Mouse (Mus musculus) mammary gland, adult 2 months (tissue): ENCODE data around the gene 4933415A04Rik. TPM values are rescaled to one million over a fixed set of nuclear protein-coding genes. Genes with fewer than 3 reads are reported as not detected.

Experiments
- polyA plus RNA-seq: library from polyadenylated mRNA; depleted of rRNA; stranded (reverse); fragments of >200 nt; gene quantifications from 2 replicates; pipeline ENCODE4 v1.2.3, GENCODE M21; 2012; ENCODE audit warnings: low replicate concordance; rRNA removed

The 4933415A04Rik gene
- 0.07 TPM in 1 of 2 replicates, not detected in the other for polyA plus RNA-seq

DNA sequence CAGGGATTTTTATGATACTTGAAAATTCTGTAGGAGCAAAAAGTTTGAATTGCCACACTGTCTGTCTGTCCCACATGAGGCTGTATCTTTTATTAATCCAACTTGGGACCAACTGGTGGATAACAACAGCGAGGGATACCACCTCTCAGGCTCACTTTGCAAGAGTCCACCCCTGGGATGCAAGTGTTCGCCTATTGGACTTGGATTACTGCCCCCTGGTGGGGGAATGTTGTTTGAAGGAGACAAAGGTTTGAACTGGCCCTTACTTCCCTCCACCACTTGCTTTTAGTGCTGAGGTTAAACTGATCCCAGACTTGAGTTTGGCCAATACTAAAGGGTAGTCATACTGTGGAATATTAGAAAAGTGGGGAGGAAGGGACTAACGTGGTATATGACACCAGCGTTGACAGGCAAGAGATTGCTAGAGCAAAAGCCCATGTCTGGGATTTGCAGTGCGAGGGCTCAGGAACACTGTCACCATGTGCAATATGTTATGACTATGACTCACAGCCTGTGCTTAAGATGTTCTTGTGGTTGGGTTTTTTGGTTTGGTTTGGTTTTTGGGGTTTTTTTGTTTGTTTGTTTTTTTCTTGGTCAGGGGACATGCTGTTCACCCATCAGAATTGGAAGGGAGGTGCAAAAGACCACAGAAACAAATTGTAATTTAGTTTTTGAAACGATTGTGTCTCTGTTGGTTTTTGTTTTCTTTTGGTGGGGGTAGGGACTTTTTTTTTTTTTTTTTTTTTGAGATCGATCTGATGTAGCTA lies at the start of gene 4933415A04Rik:
TSS of gene 4933415A04Rik (plus strand) at position 717 of the 767 bp plus-strand sequence.

DNA sequence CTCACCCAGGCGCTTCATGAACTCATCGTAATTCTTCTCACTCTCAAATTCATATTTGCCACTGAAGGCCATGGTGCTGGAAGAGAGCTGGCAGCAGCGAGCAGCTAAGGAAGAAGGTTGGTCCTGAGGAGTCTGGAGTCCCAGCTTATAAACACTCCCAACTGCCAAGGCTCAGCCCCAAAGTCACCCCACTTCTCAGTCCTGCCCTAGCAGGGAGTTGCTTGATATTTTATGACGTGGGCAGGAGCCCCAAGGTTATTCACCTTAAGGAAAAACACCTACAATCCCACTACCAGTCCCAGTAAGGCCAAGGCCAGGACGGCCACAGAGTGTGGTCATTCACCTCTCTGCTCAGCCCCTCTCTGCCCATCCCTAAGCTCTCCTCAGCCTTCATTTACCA lies 14.6 kb downstream of the 4933415A04Rik start, which contains the start of gene Fabp6:
TSS of gene Fabp6 (minus strand) at position 101 of the 400 bp plus-strand sequence.

Other genes starting within 250 kb of the 4933415A04Rik start
- 8.3 and 15.5 TPM in 2 replicates for gene Pttg1, start 160.8 kb upstream of the 4933415A04Rik start, polyA plus RNA-seq
- gene Slu7, start 153.3 kb upstream of the 4933415A04Rik start, polyA plus RNA-seq = 2.1 and 2.2 TPM in 2 replicates
- gene C1qtnf2, start 112.8 kb upstream of the 4933415A04Rik start, polyA plus RNA-seq = 6.0 and 7.5 TPM in 2 replicates
- gene Ccnjl, start 58.3 kb upstream of the 4933415A04Rik start, polyA plus RNA-seq = 0.79 and 1.4 TPM in 2 replicates
- not detected in 2 replicates for gene Fabp6, start 14.5 kb downstream of the 4933415A04Rik start, polyA plus RNA-seq
- 12.6 and 14.0 TPM in 2 replicates for gene Pwwp2a, start 95.0 kb downstream of the 4933415A04Rik start, polyA plus RNA-seq
- gene Ttc1, start 161.0 kb downstream of the 4933415A04Rik start, polyA plus RNA-seq = 5.0 and 9.6 TPM in 2 replicates